Mouse (Mus musculus) heart, embryonic 14.5 days (tissue): ENCODE results near the gene Nle1. TPM values are rescaled to one million over a fixed set of nuclear protein-coding genes. Genes with fewer than 3 reads are reported as not detected.

ENCODE experiments used
- polyA plus RNA-seq: library from polyadenylated mRNA; unstranded; fragments of >200 nt; fragmentation: Nextera tagmentation; extraction: Ambion mirVana; gene quantifications from 2 replicates; pipeline ENCODE4 v1.2.1, GENCODE M21; 2014

Gene Nle1
- polyA plus RNA-seq, 1 experiment from 2014 or later, result 18.8 TPM

Other genes starting within 250 kb of the Nle1 start
- gene Cct6b, start 144.1 kb downstream of the Nle1 start, polyA plus RNA-seq, result 0.38 and 0.47 TPM in 2 replicates
- gene Zfp830, start 144.1 kb downstream of the Nle1 start, polyA plus RNA-seq, result 24.4 and 27.1 TPM in 2 replicates
- 22.9 and 25.4 TPM in 2 replicates for gene Lig3, start 127.3 kb downstream of the Nle1 start, polyA plus RNA-seq
- 3.7 and 3.8 TPM in 2 replicates for gene Rffl, start 37.2 kb downstream of the Nle1 start, polyA plus RNA-seq
- 15.0 and 15.8 TPM in 2 replicates for gene Rad51d, start 17.8 kb downstream of the Nle1 start, polyA plus RNA-seq
- gene Fndc8, start 16.3 kb downstream of the Nle1 start, polyA plus RNA-seq, result 0.09 and 0.35 TPM in 2 replicates
- gene Unc45b, start 2.1 kb upstream of the Nle1 start, polyA plus RNA-seq, result 206 and 211 TPM in 2 replicates
- gene Slfn5, start 42.9 kb upstream of the Nle1 start, polyA plus RNA-seq, result 6.2 and 6.8 TPM in 2 replicates
- 12.4 and 13.8 TPM in 2 replicates for gene Slfn9, start 83.4 kb upstream of the Nle1 start, polyA plus RNA-seq
- gene Slfn8, start 112.4 kb upstream of the Nle1 start, polyA plus RNA-seq, result 0.58 TPM in 2 replicates
- gene Slfn2, start 156.7 kb upstream of the Nle1 start, polyA plus RNA-seq, result 4.5 and 5.5 TPM in 2 replicates
- 0.11 and 0.80 TPM in 2 replicates for gene Slfn1, start 208.4 kb upstream of the Nle1 start, polyA plus RNA-seq